Mouse (Mus musculus): ENCODE measurements around the gene Cntrl.
A peak's percentile ranks its signal among the peaks of the same experiment; 100 is the strongest.

Gene Cntrl

GRCm38 (mm10) chr2:35178153-35178552 is 68.9 kb downstream of the Cntrl start:
- DNase-seq = no peak

GRCm38 (mm10) chr2:35183115-35183673 is 73.9 kb downstream of the Cntrl start:
- DNase-seq = no peak

- no peak for DNase-seq
These were observed 79.6 kb downstream of the Cntrl start for GRCm38 (mm10) chr2:35188929-35189328.

GRCm38 (mm10) chr2:35193976-35194375 is 84.7 kb downstream of the Cntrl start:
- no peak for DNase-seq

GRCm38 (mm10) chr2:35195626-35196544 is 86.6 kb downstream of the Cntrl start:
- no peak for DNase-seq

GRCm38 (mm10) chr2:35199541-35199940 is 90.2 kb downstream of the Cntrl start:
- peak in 1 of 2 experiments; percentile 10 for DNase-seq

- DNase-seq = peak in 1 of 2 experiments; percentile 58
These were observed 90.9 kb downstream of the Cntrl start for GRCm38 (mm10) chr2:35199971-35200897.

- peak; percentile 100 for DNase-seq
These were observed 91.8 kb downstream of the Cntrl start, which contains the start of gene Rab14 for GRCm38 (mm10) chr2:35200898-35201668. Gene Rab14, minus strand, starts transcription at chr2:35201120.

GRCm38 (mm10) chr2:35203729-35204128 is 94.4 kb downstream of the Cntrl start:
- DNase-seq = no peak

- no peak for DNase-seq
These were observed 97.5 kb downstream of the Cntrl start for GRCm38 (mm10) chr2:35206761-35207160.

- DNase-seq = no peak
These were observed 98.8 kb downstream of the Cntrl start for GRCm38 (mm10) chr2:35208054-35208453.

GRCm38 (mm10) chr2:35208931-35209665 is 99.8 kb downstream of the Cntrl start:
- no peak for DNase-seq

GRCm38 (mm10) chr2:35211681-35212080 is 102.4 kb downstream of the Cntrl start:
- no peak for DNase-seq

GRCm38 (mm10) chr2:35213345-35213910 is 104.1 kb downstream of the Cntrl start:
- no peak for DNase-seq

- peak; percentile 89 to 90 for DNase-seq
These were observed 105.6 kb downstream of the Cntrl start for GRCm38 (mm10) chr2:35214881-35215358.

GRCm38 (mm10) chr2:35215363-35215762 is 106.1 kb downstream of the Cntrl start:
- DNase-seq = no peak

- DNase-seq = no peak
These were observed 107.4 kb downstream of the Cntrl start for GRCm38 (mm10) chr2:35216701-35217100.

- DNase-seq = no peak
These were observed 109.4 kb downstream of the Cntrl start for GRCm38 (mm10) chr2:35218736-35219135.

GRCm38 (mm10) chr2:35222822-35223391 is 113.6 kb downstream of the Cntrl start:
- no peak for DNase-seq

GRCm38 (mm10) chr2:35224285-35224684 is 115.0 kb downstream of the Cntrl start:
- DNase-seq = no peak

Measured in cerebellum, postnatal 14 days (tissue).